Mouse (Mus musculus) lung, postnatal 14 days (tissue): ENCODE results near the gene Irs1.
A peak's percentile ranks its signal among the peaks of the same experiment; 100 is the strongest.

Experiments
- DNase-seq: peaks from one replicate; pipeline ENCODE4 v3.0.0; 2021

The Irs1 gene

DNA sequence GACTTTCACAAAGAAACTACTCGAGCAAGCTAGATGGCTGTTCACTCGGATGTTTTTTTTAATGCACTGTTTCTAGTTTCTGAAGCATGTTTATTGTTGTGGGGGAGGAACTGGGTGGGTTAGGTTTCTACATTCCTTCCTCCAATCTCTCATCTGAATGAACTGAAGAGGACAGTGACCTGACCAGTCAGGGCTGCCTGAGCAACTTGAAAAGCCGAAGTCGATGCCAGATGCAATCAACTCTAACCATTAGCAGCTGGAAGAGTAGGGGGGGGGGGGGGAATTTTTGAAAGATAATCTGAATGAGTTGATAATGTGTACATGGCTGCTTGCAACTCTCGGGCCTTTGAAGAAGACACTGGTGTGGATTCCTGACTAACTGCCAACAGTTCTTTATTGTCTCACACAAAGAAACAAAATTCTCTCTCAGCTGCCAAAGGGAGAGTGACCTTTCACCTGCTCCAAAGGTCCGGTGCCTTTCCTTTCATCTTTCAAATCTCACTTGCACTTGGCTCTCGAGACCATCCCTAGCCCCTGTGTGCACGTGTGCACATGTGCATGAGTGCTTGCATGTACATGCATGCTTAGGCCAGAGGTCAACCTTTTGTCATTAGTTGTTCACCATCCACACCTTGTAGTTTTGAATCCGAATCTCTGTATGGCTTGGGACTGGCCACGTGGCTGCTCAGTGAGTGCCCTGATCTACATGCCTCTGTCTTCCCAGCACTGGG is 43.8 kb downstream of the Irs1 start:
- no peak for DNase-seq

GRCm38 (mm10) chr1:82245002-82245401 is 46.2 kb downstream of the Irs1 start:
- no peak for DNase-seq

DNA sequence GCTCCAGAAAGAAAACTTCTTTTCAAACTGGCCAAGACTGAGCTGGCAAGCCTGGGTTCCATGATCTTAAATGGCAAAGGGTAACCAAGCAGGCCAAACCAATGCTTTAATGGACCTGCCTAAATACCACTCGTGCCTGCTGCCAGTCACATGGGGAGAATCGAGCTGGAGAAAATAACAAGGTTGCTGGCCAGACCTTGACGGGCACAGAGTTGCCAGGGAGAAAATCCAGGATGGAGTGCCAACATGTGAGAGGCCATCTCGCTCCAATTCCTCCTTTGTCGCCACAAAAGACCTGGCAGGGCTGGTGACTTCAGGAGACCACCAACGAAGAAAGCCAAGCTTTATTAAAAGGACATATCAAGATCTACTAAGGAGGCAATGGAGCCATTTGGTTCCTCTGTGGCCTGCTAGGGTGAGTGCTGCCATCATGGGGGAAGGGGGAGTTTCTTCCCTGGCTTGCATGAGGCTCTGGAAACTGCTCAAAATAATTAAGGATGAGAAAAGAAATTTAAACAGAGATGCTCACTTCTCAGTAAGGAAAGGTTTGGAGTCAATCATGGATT is 47.9 kb downstream of the Irs1 start:
- DNase-seq, result no peak

GRCm38 (mm10) chr1:82239409-82240201 is 51.6 kb downstream of the Irs1 start:
- DNase-seq, result no peak

DNA sequence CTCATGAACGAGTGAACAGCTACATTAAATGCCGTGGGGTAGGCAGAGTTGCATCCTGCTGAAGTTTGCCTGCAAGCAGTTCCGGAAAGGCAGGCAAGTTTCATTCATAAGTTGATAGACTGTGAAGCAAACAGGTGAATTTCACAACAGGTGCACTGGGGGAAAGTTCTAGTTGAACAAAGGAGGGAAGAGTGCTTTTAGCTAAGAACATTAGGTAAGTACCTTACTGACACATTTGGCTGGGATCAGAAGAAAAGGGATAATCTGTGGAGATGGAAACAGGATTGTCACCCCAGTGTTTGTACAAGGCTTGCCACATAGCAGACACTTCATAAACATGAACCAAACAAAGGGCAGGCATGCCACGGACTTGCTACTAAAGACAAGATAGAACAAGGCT is 53.0 kb downstream of the Irs1 start:
- DNase-seq, result no peak

- DNase-seq, result no peak
Measured at GRCm38 (mm10) chr1:82235455-82236104, 55.6 kb downstream of the Irs1 start.

DNA sequence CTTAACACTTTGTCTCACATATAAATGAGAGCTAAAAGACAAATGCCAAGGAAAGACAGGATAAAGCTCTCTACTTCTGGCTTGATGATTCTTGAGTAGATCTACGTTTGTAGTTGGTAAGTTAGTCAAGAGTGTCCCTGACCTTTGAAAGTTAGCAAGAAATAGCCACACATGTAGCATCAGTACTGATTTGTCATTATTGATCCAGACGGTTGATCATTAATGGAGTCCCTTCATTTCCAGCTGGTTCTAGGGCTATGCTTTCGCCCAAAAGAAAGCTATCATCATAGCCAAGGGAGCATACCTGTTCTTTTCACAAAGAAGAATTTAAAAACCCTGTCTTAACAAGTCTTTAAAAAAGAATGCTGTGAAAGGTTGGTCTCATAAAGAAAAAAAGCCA is 56.6 kb downstream of the Irs1 start:
- no peak for DNase-seq

DNA sequence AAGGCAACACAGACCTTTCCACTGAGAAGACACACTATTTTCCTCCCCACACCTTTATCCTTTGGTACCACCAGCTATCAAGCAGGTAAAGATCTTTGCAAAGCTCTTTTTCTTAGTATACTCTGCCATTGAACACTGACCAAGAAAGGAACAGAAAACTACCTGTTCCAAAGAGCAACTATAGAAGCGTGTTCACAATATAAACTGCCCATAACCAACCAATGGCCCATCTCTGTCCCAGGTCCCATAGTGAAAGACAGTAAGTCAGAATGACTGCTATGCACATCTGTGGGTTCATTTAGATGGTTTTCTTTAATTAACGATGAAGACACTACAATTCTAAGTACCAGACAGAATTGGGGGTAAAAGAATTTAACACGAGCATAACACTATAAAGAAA is 58.4 kb downstream of the Irs1 start, which contains the start of gene Gm9747:
Gene Gm9747 (plus strand): TSS at position 301 of the 400 bp plus-strand sequence.
- DNase-seq, result no peak

- DNase-seq, result no peak
Measured at GRCm38 (mm10) chr1:82228841-82229240, 62.4 kb downstream of the Irs1 start.

GRCm38 (mm10) chr1:82223042-82223795 is 68.0 kb downstream of the Irs1 start:
- DNase-seq, result no peak

DNA sequence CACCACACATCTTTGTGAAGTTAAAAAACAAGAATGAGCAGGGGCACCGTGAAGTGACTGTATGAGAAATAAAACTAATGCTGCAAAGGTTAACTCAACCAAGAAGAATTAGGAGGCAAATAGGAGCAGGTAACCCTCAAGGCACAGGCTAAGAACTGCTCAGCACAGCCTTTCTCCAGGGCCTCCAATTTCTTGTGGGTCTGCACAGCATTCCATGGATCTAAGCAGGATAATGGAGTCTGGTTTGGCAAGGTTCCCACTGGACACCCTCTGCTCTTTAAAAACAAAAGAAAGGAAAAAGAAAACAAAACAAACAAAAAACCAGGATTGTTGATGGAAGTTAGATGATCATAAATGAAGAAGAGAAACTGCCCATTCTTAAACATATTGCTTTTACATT is 69.8 kb downstream of the Irs1 start:
- DNase-seq, result no peak

DNA sequence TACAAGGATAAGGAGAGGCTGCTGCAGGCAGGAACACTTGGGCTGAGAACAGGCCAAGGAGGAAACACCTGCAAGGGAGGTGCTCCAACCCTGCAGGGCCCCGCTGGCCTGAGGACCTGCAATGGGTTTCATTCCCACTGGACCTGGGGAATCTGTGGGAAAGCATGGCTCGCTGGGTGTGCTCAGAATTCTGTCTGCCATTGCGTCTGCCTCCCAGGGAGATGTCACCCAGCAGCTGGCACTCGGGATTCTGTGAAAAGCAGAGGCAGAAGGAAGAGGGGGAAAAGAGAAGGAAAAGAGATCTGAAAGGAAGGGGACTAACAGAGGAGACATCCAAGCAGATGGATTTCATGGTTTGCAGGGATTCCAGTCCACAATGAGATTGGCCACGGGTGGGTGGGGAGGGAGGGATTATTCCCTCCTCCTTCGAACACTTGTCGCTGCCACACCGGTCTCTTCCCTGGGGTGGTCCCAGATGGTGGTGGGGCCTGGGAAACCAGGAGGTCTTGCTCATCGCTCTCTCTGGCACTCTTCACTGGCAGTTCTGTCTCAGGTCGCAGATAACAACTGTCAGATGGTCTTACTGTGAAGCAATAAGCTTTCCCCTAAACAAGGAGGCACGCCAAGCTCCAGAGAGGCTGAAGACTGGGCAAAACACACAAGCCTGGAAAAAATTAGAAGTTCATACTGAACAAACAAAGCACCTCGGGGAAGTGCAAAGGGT is 70.4 kb downstream of the Irs1 start:
- DNase-seq, result no peak

DNA sequence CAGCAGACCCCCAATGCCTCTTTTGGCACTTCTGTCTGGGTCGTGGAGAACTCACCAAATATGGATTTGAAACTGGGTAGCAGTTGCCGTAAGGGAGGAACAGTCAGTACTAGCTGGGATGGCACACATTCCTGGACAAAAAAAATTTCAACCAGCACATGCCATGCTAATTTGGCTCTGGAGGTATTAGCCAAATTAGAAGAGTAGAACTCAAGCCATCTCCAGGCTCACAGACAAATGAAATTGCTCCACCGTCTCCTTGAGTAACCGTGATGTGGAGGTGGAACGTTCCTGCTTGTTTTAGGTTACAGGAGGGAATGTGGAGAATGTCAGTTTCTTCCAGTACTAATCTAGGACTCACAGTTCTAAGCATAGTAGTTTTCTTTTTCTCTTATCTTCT is 83.7 kb downstream of the Irs1 start:
- no peak for DNase-seq

- DNase-seq, result no peak
Measured at GRCm38 (mm10) chr1:82200636-82201035, 90.6 kb downstream of the Irs1 start.

GRCm38 (mm10) chr1:82199918-82200317 is 91.3 kb downstream of the Irs1 start:
- no peak for DNase-seq

- DNase-seq, result no peak
Measured at GRCm38 (mm10) chr1:82191579-82191978, 99.6 kb downstream of the Irs1 start.

DNA sequence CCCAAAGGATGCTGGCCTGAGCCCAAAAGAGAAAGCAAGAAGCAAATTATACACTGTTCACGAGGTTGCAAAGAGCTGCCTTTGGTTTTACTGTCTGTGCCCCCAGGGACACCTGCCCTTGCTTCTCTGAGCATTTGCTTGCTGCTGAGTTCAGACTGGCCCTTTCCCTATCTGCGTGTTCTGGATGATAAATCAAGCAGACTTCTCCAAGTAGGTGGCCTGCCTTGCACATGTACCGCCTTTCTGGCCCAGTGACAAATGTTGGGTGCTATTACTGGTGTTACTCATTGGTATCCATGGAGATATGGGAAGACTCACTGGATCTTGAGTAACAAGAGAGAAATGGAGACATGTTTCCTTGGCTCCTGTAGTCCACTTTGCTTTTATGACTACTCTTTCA is 101.7 kb downstream of the Irs1 start:
- peak; percentile 63 for DNase-seq

DNA sequence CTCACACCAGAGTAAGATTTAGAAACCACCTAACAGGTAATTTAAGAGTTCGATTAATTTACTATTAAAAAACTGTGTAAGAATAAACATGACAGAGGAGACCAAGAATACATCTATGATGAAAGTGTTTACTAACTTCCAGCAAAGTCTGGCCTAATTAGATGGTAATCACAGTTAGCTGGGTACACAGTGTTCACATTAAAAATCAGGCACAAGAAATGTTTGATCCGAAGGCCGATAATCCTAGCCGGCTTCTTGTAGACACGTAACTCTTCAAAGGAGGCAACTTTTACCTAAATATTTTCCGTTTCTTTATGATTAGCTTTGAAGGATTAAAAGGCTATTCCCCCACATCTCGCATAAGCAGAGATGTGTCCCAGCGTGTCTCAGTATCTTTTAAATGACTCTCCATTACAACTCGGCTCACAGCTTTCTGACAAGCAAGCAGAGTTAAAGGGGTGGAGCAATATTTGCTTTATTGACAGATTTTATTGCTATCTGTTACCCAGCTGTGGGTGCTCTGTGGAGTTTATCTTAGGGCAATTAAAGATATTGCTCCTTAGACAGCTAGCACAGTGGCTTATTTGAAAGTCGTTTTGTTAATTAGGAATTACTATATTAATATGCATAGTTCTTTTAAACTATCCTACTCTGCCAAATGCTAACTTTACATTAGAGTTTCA is 102.5 kb downstream of the Irs1 start:
- no peak for DNase-seq

- peak; percentile 20 for DNase-seq
Measured at GRCm38 (mm10) chr1:82183913-82184442, 107.2 kb downstream of the Irs1 start.
